Mouse (Mus musculus) forebrain, embryonic 12.5 days (tissue): ENCODE measurements around the gene Las1l. TPM values are rescaled to one million over a fixed set of nuclear protein-coding genes. Genes with fewer than 3 reads are reported as not detected.

ENCODE experiments used
- ATAC-seq: fragments of 200-750 bp; cut with Nextera tagmentation; 2 replicates; pipeline ENCODE4 v1.8.0; 2017; ENCODE audit warnings: moderate TSS enrichment; ENCODE audit not compliant: low FRiP score
- H3K27ac ChIP-seq: fragments of 300-500 bp; sonication (generic); 2 replicates; pipeline ENCODE4 v1.5.1; 2016; ENCODE audit warnings: mild to moderate bottlenecking
- H3K27me3 ChIP-seq: fragments of 300-500 bp; sonication (generic); 2 replicates; pipeline ENCODE4 v1.6.1; 2016; ENCODE audit warnings: mild to moderate bottlenecking
- H3K36me3 ChIP-seq: fragments of 300-500 bp; sonication (generic); replicated peaks from 2 replicates; pipeline ENCODE4 v1.6.1; 2016; ENCODE audit warnings: mild to moderate bottlenecking
- H3K4me1 ChIP-seq: fragments of 300-500 bp; sonication (generic); 2 replicates; pipeline ENCODE4 v1.6.1; 2016
- H3K4me2 ChIP-seq: fragments of 300-500 bp; sonication (generic); 2 replicates; pipeline ENCODE4 v1.6.1; 2016; ENCODE audit warnings: mild to moderate bottlenecking, moderate library complexity
- H3K4me3 ChIP-seq: fragments of 300-500 bp; sonication (generic); replicated peaks from 2 replicates; pipeline ENCODE4 v1.5.1; 2016; ENCODE audit warnings: mild to moderate bottlenecking
- H3K9ac ChIP-seq: fragments of 300-500 bp; sonication (generic); 2 replicates; pipeline ENCODE4 v1.6.1; 2016; ENCODE audit warnings: mild to moderate bottlenecking
- H3K9me3 ChIP-seq: fragments of 300-500 bp; sonication (generic); 2 replicates; pipeline ENCODE4 v1.6.1; 2016
- WGBS: fragments of 180-500 bp; shearing (Covaris S2); methylation state at CpG from one replicate; pipeline ENCODE4 v1.1.7; 2016; 5-methylcytosine and 5-hydroxymethylcytosine counted together
- polyA plus RNA-seq: library from polyadenylated mRNA; unstranded; fragments of >200 nt; fragmentation: Nextera tagmentation; extraction: Ambion mirVana; gene quantifications from 2 replicates; pipeline ENCODE4 v1.2.1, GENCODE M21; 2016

Las1l gene
- polyA plus RNA-seq, 1 experiment from 2014 or later = 69.4 TPM

- WGBS = 88% methylated on average over 4 of the region's 4 CpGs
- H3K4me1 ChIP-seq = peaks cover 4% of the 10 kb centered on the region; the same call in 1 of the 2 replicates
- H3K4me3 ChIP-seq = no peak overlapping the region
- H3K27ac ChIP-seq = no peak overlapping the region
- H3K9me3 ChIP-seq = no peaks in the 10 kb centered on the region
- no peak overlapping the region for H3K4me2 ChIP-seq
- no peak for ATAC-seq
- no peak overlapping the region for H3K9ac ChIP-seq
- no peaks in the 10 kb centered on the region for H3K27me3 ChIP-seq
- H3K36me3 ChIP-seq = peaks cover 13% of the 10 kb centered on the region
These were observed 8.6 kb downstream of the Las1l start for GRCm38 (mm10) chrX:95948135-95948534.

- Histone ChIP-seq H3K9ac (no peak overlapping the region), H3K4me3 (no peak overlapping the region), H3K4me2 (no peak overlapping the region), H3K27me3 (no peaks in the 10 kb centered on the region), H3K4me1 (peaks cover 4% of the 10 kb centered on the region; the same call in 1 of the 2 replicates), H3K36me3 (peaks cover 12% of the 10 kb centered on the region), H3K9me3 (no peaks in the 10 kb centered on the region), H3K27ac (no peak overlapping the region)
- WGBS = 85% methylated on average over 2 of the region's 2 CpGs
- ATAC-seq = no peak
These were observed 11.3 kb downstream of the Las1l start for GRCm38 (mm10) chrX:95945496-95945895.

GRCm38 (mm10) chrX:95935481-95935880 is 21.3 kb downstream of the Las1l start:
- peaks cover 20% of the 10 kb centered on the region; the same call in 1 of the 2 replicates for H3K36me3 ChIP-seq

GRCm38 (mm10) chrX:95902716-95903115 is 54.0 kb downstream of the Las1l start:
- H3K36me3 ChIP-seq = no peaks in the 10 kb centered on the region
- no peak for ATAC-seq
- H3K4me1 ChIP-seq = no peaks in the 10 kb centered on the region
- 91% methylated on average over 3 of the region's 3 CpGs for WGBS
- H3K4me3 ChIP-seq = no peak overlapping the region
- H3K27ac ChIP-seq = no peak overlapping the region
- H3K27me3 ChIP-seq = no peaks in the 10 kb centered on the region
- H3K4me2 ChIP-seq = no peak overlapping the region
- H3K9me3 ChIP-seq = no peaks in the 10 kb centered on the region
- no peak overlapping the region for H3K9ac ChIP-seq

More at GRCm38 (mm10) chrX:95935481-95935880, 21.3 kb downstream of the Las1l start:
- H3K4me1 ChIP-seq = no peaks in the 10 kb centered on the region
- H3K4me2 ChIP-seq = no peak overlapping the region
- 98% methylated on average over 2 of the region's 2 CpGs for WGBS
- no peak overlapping the region for H3K4me3 ChIP-seq
- no peaks in the 10 kb centered on the region for H3K27me3 ChIP-seq
- H3K27ac ChIP-seq = no peak overlapping the region
- H3K9me3 ChIP-seq = no peaks in the 10 kb centered on the region
- no peak overlapping the region for H3K9ac ChIP-seq
- no peak for ATAC-seq

Other genes with a start within 250 kb of the Las1l start
- 3.4 and 3.5 TPM in 2 replicates for gene Zc3h12b, start 245.3 kb downstream of the Las1l start, polyA plus RNA-seq
- gene Msn, start 139.1 kb upstream of the Las1l start, polyA plus RNA-seq = 81.5 and 89.4 TPM in 2 replicates